Mouse (Mus musculus) limb, embryonic 10.5 days (tissue): ENCODE data around the gene Socs7. TPM values are rescaled to one million over a fixed set of nuclear protein-coding genes. Genes with fewer than 3 reads are reported as not detected.

Source experiments
- DNase-seq: peaks from one replicate; pipeline ENCODE4 v3.0.0-alpha.2; 2017; ENCODE audit warnings: low spot score
- H3K27ac ChIP-seq: fragments of 300-500 bp; sonication (generic); 2 replicates; pipeline ENCODE4 v1.5.1; 2016; ENCODE audit warnings: mild to moderate bottlenecking
- H3K27me3 ChIP-seq: fragments of 300-500 bp; sonication (generic); 2 replicates; pipeline ENCODE4 v1.6.1; 2016; ENCODE audit warnings: low read depth, mild to moderate bottlenecking; ENCODE audit not compliant: poor library complexity, severe bottlenecking
- H3K36me3 ChIP-seq: fragments of 300-500 bp; sonication (generic); 2 replicates; pipeline ENCODE4 v1.6.1; 2016; ENCODE audit warnings: mild to moderate bottlenecking, moderate library complexity
- H3K4me1 ChIP-seq: fragments of 300-500 bp; sonication (generic); 2 replicates; pipeline ENCODE4 v1.6.1; 2016
- H3K4me3 ChIP-seq: fragments of 300-500 bp; sonication (generic); 2 replicates; pipeline ENCODE4 v1.5.1; 2016; ENCODE audit warnings: mild to moderate bottlenecking, moderate library complexity
- H3K9me3 ChIP-seq: fragments of 300-500 bp; sonication (generic); replicated peaks from 2 replicates; pipeline ENCODE4 v1.6.1; 2016; ENCODE audit warnings: mild to moderate bottlenecking
- WGBS: fragments of 180-500 bp; shearing (Covaris S2); methylation state at CpG from one replicate; pipeline ENCODE4 v1.1.7; 2016; 5-methylcytosine and 5-hydroxymethylcytosine counted together
- polyA plus RNA-seq: library from polyadenylated mRNA; unstranded; fragments of >200 nt; fragmentation: Nextera tagmentation; extraction: Ambion mirVana; gene quantifications from 2 replicates; pipeline ENCODE4 v1.2.1, GENCODE M21; 2016

The Socs7 gene
- polyA plus RNA-seq, 1 experiment from 2014 or later, result 4.4 TPM

- 5% methylated on average over 5 of the region's 5 CpGs for WGBS
- no peak for DNase-seq
- peaks cover 60% of the 10 kb centered on the region for H3K4me1 ChIP-seq
- no peaks in the 10 kb centered on the region for H3K9me3 ChIP-seq
- peak overlapping the region; percentile 93 for H3K27ac ChIP-seq
- no peaks in the 10 kb centered on the region for H3K36me3 ChIP-seq
- H3K4me3 ChIP-seq, result peak overlapping the region; percentile 85
- H3K27me3 ChIP-seq, result no peaks in the 10 kb centered on the region
Measured at GRCm38 (mm10) chr11:97416637-97417035, 54.3 kb downstream of the Socs7 start.

DNA sequence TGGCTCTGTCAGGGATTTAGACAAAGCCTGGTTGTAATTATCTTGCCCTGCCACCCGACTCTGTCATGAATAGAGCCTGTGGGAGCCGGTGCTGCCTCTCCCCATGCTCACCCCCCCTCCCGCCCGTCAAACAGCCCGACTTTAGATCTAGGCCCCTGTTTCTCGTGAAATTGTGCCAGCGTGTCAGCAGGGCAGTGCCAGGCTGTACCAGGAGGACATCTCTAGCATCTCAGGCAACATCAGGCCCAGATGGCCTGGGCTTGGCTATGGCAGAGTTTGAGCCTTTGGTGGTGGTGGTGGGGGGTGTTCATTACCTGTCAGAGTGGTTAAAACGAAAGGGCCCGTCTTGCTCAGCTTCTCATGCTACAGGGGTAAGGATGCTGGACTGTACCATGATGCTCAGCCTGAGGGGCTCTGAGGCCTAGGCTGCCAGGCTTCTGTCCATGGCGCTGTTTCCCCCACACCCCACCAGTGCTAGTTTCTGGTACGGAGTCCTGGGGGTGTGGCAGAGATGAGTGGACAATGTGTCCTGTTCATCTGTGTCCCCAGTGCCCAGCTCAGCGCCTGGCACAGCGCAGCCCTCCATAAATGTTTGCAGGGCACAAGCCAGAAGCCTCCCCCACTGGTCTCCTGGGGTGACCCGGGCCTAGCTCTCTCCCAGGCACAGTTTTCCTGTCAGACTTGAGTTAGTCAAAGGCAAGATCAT, 56.6 kb downstream of the Socs7 start:
- Histone ChIP-seq H3K36me3 (no peaks in the 10 kb centered on the region), H3K4me3 (no peak overlapping the region), H3K9me3 (no peaks in the 10 kb centered on the region), H3K27me3 (no peaks in the 10 kb centered on the region), H3K27ac (peak overlapping the region; percentile 22), H3K4me1 (peaks cover 66% of the 10 kb centered on the region)
- DNase-seq, result no peak
- WGBS, result 58% methylated on average over 14 of the region's 14 CpGs

GRCm38 (mm10) chr11:97419540-97419900, 57.2 kb downstream of the Socs7 start:
- 87% methylated on average over 5 of the region's 5 CpGs for WGBS

GRCm38 (mm10) chr11:97422507-97422906, 60.2 kb downstream of the Socs7 start:
- 54% methylated on average over 4 of the region's 4 CpGs for WGBS
- Histone ChIP-seq H3K36me3 (no peaks in the 10 kb centered on the region), H3K4me1 (peaks cover 51% of the 10 kb centered on the region), H3K4me3 (no peak overlapping the region), H3K27me3 (no peaks in the 10 kb centered on the region), H3K27ac (peak overlapping the region; percentile 80), H3K9me3 (no peaks in the 10 kb centered on the region)
- peak; percentile 34 for DNase-seq

More at GRCm38 (mm10) chr11:97419540-97419900, 57.2 kb downstream of the Socs7 start:
- H3K27me3 ChIP-seq, result no peaks in the 10 kb centered on the region
- H3K36me3 ChIP-seq, result no peaks in the 10 kb centered on the region
- H3K9me3 ChIP-seq, result no peaks in the 10 kb centered on the region
- H3K27ac ChIP-seq, result 0 out of 2 replicates have a peak overlapping the region, but pooled peaks have one; percentile 22
- no peak for DNase-seq
- H3K4me1 ChIP-seq, result peaks cover 71% of the 10 kb centered on the region
- no peak overlapping the region for H3K4me3 ChIP-seq

- no peak overlapping the region for H3K27ac ChIP-seq
- no peak overlapping the region for H3K4me3 ChIP-seq
- 63% methylated on average over 5 of the region's 5 CpGs for WGBS
- no peaks in the 10 kb centered on the region for H3K27me3 ChIP-seq
- H3K9me3 ChIP-seq, result no peaks in the 10 kb centered on the region
- no peaks in the 10 kb centered on the region for H3K36me3 ChIP-seq
- no peak for DNase-seq
- peaks cover 53% of the 10 kb centered on the region for H3K4me1 ChIP-seq
Measured at GRCm38 (mm10) chr11:97424092-97424692, 61.8 kb downstream of the Socs7 start.

- Histone ChIP-seq H3K4me1 (peaks cover 52% of the 10 kb centered on the region), H3K4me3 (no peak overlapping the region), H3K27ac (no peak overlapping the region), H3K27me3 (0 out of 2 replicates have a peak, but pooled peaks cover 2% of the 10 kb centered on the region), H3K36me3 (no peaks in the 10 kb centered on the region), H3K9me3 (no peaks in the 10 kb centered on the region)
- DNase-seq, result no peak
- 81% methylated on average over 3 of the region's 3 CpGs for whole genome bisulfite sequencing
Measured at GRCm38 (mm10) chr11:97424802-97425201, 62.5 kb downstream of the Socs7 start.

- peak overlapping the region; percentile 81 for H3K27ac ChIP-seq
- no peaks in the 10 kb centered on the region for H3K36me3 ChIP-seq
- H3K4me1 ChIP-seq, result peaks cover 47% of the 10 kb centered on the region
- DNase-seq, result peak; percentile 81
- H3K27me3 ChIP-seq, result 0 out of 2 replicates have a peak, but pooled peaks cover 3% of the 10 kb centered on the region
- H3K4me3 ChIP-seq, result peak overlapping the region; percentile 51
- under 1% methylated on average over 32 of the region's 32 CpGs for WGBS
- H3K9me3 ChIP-seq, result no peaks in the 10 kb centered on the region
Measured at GRCm38 (mm10) chr11:97427794-97428725, 65.7 kb downstream of the Socs7 start.

- H3K4me3 ChIP-seq, result peak overlapping the region; percentile 51
- no peaks in the 10 kb centered on the region for H3K9me3 ChIP-seq
- peak overlapping the region; percentile 81 for H3K27ac ChIP-seq
- DNase-seq, result no peak
- H3K36me3 ChIP-seq, result no peaks in the 10 kb centered on the region
- 0 out of 2 replicates have a peak, but pooled peaks cover 3% of the 10 kb centered on the region for H3K27me3 ChIP-seq
- 52% methylated on average over 4 of the region's 4 CpGs for WGBS
- H3K4me1 ChIP-seq, result peaks cover 42% of the 10 kb centered on the region
Measured at GRCm38 (mm10) chr11:97428726-97429077, 66.4 kb downstream of the Socs7 start.

DNA sequence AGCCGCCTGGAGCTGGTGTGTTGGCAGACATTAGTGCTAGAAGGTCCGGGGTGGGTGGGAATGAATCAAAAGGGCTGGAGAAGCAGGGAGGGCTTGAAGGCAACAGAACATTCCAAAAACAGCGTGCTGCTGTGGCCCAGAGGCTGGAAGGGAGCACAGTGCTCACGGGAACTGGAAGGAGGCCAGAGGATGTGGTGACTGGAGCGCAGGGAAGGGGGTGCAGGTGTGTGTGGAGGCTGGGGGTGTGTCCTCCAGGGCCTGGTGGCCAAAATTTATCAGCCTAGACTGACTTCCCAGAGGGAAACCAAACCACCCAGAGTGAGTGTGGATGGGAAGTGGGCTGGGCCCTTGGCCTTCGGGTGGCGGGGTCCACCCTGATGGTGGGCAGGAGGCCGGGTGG, 67.3 kb downstream of the Socs7 start:
- no peaks in the 10 kb centered on the region for H3K9me3 ChIP-seq
- no peak overlapping the region for H3K4me3 ChIP-seq
- H3K36me3 ChIP-seq, result no peaks in the 10 kb centered on the region
- 0 out of 2 replicates have a peak, but pooled peaks cover 3% of the 10 kb centered on the region for H3K27me3 ChIP-seq
- WGBS, result 85% methylated on average over 8 of the region's 8 CpGs
- no peak overlapping the region for H3K27ac ChIP-seq
- no peak for DNase-seq
- H3K4me1 ChIP-seq, result peaks cover 34% of the 10 kb centered on the region

- WGBS, result 11% methylated on average over 3 of the region's 3 CpGs
- H3K27me3 ChIP-seq, result 0 out of 2 replicates have a peak, but pooled peaks cover 3% of the 10 kb centered on the region
- H3K9me3 ChIP-seq, result no peaks in the 10 kb centered on the region
- DNase-seq, result peak; percentile 79
- no peak overlapping the region for H3K4me3 ChIP-seq
- no peak overlapping the region for H3K27ac ChIP-seq
- H3K36me3 ChIP-seq, result peaks cover 4% of the 10 kb centered on the region; the same call in 1 of the 2 replicates
- H3K4me1 ChIP-seq, result peaks cover 55% of the 10 kb centered on the region
Measured at GRCm38 (mm10) chr11:97432015-97432414, 69.7 kb downstream of the Socs7 start.

DNA sequence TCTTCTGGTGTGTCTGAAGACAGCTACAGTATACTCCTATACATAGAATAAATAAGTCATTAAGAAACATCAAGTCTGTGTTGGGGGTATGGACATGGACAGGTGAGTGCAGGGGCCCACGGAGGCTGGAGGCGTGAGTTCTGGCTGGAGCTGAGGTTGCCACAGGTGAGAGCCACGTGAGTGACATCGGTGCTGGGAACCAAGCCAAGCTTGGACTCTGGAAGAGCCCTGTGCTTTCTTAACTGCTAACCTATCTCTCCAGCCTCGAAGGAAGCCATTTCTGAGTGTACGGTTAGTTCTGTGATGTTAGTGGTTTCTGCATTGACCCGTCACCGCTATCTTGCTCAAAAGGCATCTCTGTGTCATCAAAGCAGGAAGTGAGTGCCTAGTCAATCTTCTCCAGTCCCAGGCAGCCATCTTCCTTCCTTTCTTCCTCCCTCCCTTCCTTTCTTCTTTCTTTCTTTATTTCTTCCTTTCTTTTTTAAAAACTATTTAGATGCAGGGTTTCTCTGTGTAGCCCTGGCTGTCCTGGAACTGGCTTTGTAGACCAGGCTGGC, 70.7 kb downstream of the Socs7 start:
- peaks cover 57% of the 10 kb centered on the region for H3K4me1 ChIP-seq

GRCm38 (mm10) chr11:97434121-97434520, 71.8 kb downstream of the Socs7 start:
- H3K9me3 ChIP-seq, result no peaks in the 10 kb centered on the region
- no peak overlapping the region for H3K27ac ChIP-seq
- peaks cover 59% of the 10 kb centered on the region for H3K4me1 ChIP-seq
- 84% methylated on average over 8 of the region's 8 CpGs for WGBS
- no peak overlapping the region for H3K4me3 ChIP-seq
- DNase-seq, result no peak
- H3K27me3 ChIP-seq, result peaks cover 11% of the 10 kb centered on the region
- H3K36me3 ChIP-seq, result peaks cover 4% of the 10 kb centered on the region; the same call in 1 of the 2 replicates

More for the DNA sequence above, 70.7 kb downstream of the Socs7 start:
- Histone ChIP-seq H3K27me3 (0 out of 2 replicates have a peak, but pooled peaks cover 3% of the 10 kb centered on the region), H3K4me3 (no peak overlapping the region), H3K36me3 (peaks cover 4% of the 10 kb centered on the region; the same call in 1 of the 2 replicates), H3K9me3 (no peaks in the 10 kb centered on the region), H3K27ac (no peak overlapping the region)
- DNase-seq, result no peak
- 89% methylated on average over 8 of the region's 8 CpGs for WGBS
